Mouse (Mus musculus) kidney, embryonic 16.5 days (tissue): ENCODE data around the gene D1Ertd622e. TPM values are rescaled to one million over a fixed set of nuclear protein-coding genes. Genes with fewer than 3 reads are reported as not detected.
"Not testable (repeated sequence)": the region's sequence is repeated elsewhere in the genome, so short reads cannot be mapped to it uniquely, and the experiment has no call there.

ENCODE experiments used
- ATAC-seq: fragments of 200-750 bp; cut with Nextera tagmentation; 2 replicates; pipeline ENCODE4 v1.8.0; 2017; ENCODE audit warnings: moderate TSS enrichment; ENCODE audit not compliant: low FRiP score, low TSS enrichment
- H3K27ac ChIP-seq: fragments of 300-500 bp; sonication (generic); 2 replicates; pipeline ENCODE4 v1.5.1; 2014; ENCODE audit warnings: low read length
- H3K27me3 ChIP-seq: fragments of 300-500 bp; sonication (generic); 2 replicates; pipeline ENCODE4 v1.6.1; 2014; ENCODE audit warnings: low read length, control low read depth, mixed read lengths; ENCODE audit not compliant: insufficient read depth
- H3K36me3 ChIP-seq: fragments of 300-500 bp; sonication (generic); 2 replicates; pipeline ENCODE4 v1.6.1; 2014; ENCODE audit warnings: low read length, control low read depth, mixed read lengths; ENCODE audit not compliant: insufficient read depth
- H3K4me1 ChIP-seq: fragments of 300-500 bp; sonication (generic); 2 replicates; pipeline ENCODE4 v1.6.1; 2014; ENCODE audit warnings: low read length, control low read depth, mixed read lengths; ENCODE audit not compliant: insufficient read depth
- H3K4me2 ChIP-seq: fragments of 300-500 bp; sonication (generic); replicated peaks from 2 replicates; pipeline ENCODE4 v1.6.1; 2014; ENCODE audit warnings: low read depth, low read length
- H3K4me3 ChIP-seq: fragments of 300-500 bp; sonication (generic); 2 replicates; pipeline ENCODE4 v1.5.1; 2014; ENCODE audit warnings: mild to moderate bottlenecking, low read length
- H3K9ac ChIP-seq: fragments of 300-500 bp; sonication (generic); replicated peaks from 2 replicates; pipeline ENCODE4 v1.6.1; 2014; ENCODE audit warnings: low read length
- H3K9me3 ChIP-seq: fragments of 300-500 bp; sonication (generic); 2 replicates; pipeline ENCODE4 v1.6.1; 2016; ENCODE audit warnings: low read length, control low read depth
- WGBS: fragments of 180-500 bp; shearing (Covaris S2); extraction: QIAGEN DNeasy Blood & Tissue Kit; methylation state at CpG from one replicate; pipeline ENCODE4 v1.1.7; 2014; 5-methylcytosine and 5-hydroxymethylcytosine counted together
- polyA plus RNA-seq: library from polyadenylated mRNA; unstranded; fragments of >200 nt; fragmentation: Nextera tagmentation; extraction: Ambion mirVana; gene quantifications from 2 replicates; pipeline ENCODE4 v1.2.1, GENCODE M21; 2015

D1Ertd622e gene
- polyA plus RNA-seq, 1 experiment from 2014 or later, result 24.0 TPM

DNA sequence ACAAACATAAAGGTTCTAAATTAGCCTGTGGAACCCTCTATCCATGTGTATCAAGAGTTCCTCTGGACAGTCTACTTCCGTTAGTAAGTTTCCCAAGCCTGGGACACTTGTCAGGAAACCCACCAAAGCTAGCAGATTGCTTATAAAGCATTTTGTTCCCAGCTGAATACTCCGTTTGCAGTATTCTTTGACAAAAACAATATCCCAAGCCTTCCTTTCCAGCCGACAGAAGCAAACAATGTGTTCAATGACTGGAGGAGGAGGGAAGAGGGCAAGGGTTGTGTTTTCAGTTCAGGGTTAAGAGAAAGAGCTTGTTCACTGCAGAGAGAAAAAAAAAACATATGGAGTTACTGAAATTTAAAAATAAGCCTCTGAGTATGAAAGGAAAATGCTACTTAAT is 73.3 kb downstream of the D1Ertd622e start:
- Histone ChIP-seq H3K4me2 (no peak overlapping the region), H3K9me3 (no peaks in the 10 kb centered on the region), H3K4me1 (no peaks in the 10 kb centered on the region), H3K36me3 (no peaks in the 10 kb centered on the region), H3K27ac (no peak overlapping the region), H3K27me3 (no peaks in the 10 kb centered on the region), H3K9ac (no peak overlapping the region), H3K4me3 (no peak overlapping the region)
- ATAC-seq, result no peak
- 19% methylated on average over 3 of the region's 3 CpGs for WGBS

GRCm38 (mm10) chr1:97585106-97585505 is 76.8 kb downstream of the D1Ertd622e start:
- no peaks in the 10 kb centered on the region for H3K4me1 ChIP-seq
- no peak for ATAC-seq

DNA sequence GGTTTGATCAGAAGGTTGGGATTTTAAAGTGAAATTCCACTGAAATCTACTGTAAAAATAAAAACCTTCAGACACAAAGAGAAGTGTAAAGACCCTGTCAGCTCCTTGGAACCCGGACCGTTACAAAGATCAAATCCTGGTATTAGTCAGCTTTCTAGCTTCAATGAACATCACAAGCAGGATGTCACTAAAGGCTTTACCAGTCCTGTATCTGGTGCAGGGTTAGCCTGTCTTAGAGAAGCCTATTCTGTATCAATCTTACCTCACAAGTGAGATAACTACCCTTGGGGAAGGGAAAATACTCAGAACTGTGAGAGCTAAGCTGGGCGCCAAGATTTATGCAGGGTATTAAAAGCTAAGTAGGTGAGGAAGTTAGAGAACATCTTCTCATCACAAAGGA is 77.7 kb downstream of the D1Ertd622e start:
- no peaks in the 10 kb centered on the region for H3K4me1 ChIP-seq
- no peak overlapping the region for H3K4me2 ChIP-seq
- no peaks in the 10 kb centered on the region for H3K9me3 ChIP-seq
- 83% methylated on average over 3 of the region's 3 CpGs for WGBS
- no peak for ATAC-seq
- H3K4me3 ChIP-seq, result no peak overlapping the region
- no peaks in the 10 kb centered on the region for H3K36me3 ChIP-seq
- no peak overlapping the region for H3K27ac ChIP-seq
- no peaks in the 10 kb centered on the region for H3K27me3 ChIP-seq
- no peak overlapping the region for H3K9ac ChIP-seq

More at GRCm38 (mm10) chr1:97585106-97585505, 76.8 kb downstream of the D1Ertd622e start:
- Histone ChIP-seq H3K27me3 (no peaks in the 10 kb centered on the region), H3K4me3 (no peak overlapping the region), H3K9me3 (no peaks in the 10 kb centered on the region), H3K9ac (no peak overlapping the region), H3K36me3 (no peaks in the 10 kb centered on the region), H3K4me2 (no peak overlapping the region), H3K27ac (no peak overlapping the region)

DNA sequence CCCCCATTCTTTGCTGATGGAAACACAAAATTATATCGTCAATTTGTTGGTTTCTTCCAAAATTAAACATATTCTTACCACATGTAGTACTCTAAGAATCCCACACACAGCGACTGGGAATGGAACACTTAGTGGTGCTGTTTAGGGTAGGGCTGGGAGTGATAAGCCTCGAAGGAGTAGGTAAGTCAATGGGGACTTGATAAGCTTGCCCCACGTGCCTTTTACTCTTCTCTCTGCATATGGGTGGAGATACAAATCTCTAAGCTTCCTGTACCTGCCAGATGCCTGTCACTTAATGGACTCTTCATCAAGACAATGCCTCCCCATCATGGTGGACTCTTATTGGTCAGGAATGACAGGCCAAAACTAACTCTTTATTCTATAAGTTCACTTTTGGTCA is 78.8 kb downstream of the D1Ertd622e start:
- Histone ChIP-seq H3K4me3 (no peak overlapping the region), H3K27ac (no peak overlapping the region), H3K9ac (no peak overlapping the region), H3K9me3 (no peaks in the 10 kb centered on the region), H3K4me2 (no peak overlapping the region), H3K27me3 (no peaks in the 10 kb centered on the region), H3K36me3 (no peaks in the 10 kb centered on the region), H3K4me1 (no peaks in the 10 kb centered on the region)
- WGBS, result 83% methylated on average over 4 of the region's 4 CpGs
- ATAC-seq, result no peak

DNA sequence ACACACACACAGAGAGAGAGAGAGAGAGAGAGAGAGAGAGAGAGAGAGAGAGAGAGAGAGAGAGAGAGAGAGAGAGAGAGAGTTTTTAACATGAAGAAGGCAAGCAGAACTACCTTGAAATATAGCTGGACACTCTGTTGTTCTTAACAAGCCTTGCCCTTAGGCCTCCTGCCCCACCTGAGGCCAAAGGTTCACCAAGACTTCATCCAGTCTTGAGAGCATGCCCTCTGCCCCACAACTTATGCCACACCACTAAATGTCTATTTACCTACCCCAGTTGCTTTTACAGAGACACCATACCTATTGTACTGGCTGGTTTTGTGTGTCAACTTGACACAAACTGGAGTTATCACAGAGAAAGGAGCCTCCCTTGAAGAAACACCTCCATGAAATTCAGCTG is 81.2 kb downstream of the D1Ertd622e start:
- H3K36me3 ChIP-seq, H3K4me3 ChIP-seq, H3K9ac ChIP-seq, H3K27ac ChIP-seq, H3K27me3 ChIP-seq, H3K4me1 ChIP-seq, ATAC-seq, H3K4me2 ChIP-seq, H3K9me3 ChIP-seq: not testable (repeated sequence)

DNA sequence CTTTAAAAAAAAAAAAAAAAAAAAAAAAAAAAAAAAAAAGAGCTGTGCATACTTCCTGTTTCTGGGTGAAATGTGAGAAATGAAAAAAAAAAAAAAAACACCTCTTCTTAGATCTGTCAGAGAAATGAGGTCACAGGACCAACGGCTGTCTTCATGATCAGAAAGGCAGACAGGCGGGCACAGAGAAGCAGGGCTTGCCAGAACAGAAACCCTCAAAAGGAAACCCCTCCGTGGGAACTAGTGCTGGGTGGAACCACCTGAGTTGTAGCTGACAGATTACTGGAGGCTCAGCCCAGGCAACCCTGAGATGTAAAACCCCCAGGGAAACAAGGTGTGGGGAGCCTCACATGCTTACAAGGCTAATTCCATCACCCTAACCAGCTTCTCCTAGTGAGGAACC is 81.6 kb downstream of the D1Ertd622e start:
- no peaks in the 10 kb centered on the region for H3K9me3 ChIP-seq
- no peaks in the 10 kb centered on the region for H3K36me3 ChIP-seq
- H3K4me3 ChIP-seq, result no peak overlapping the region
- no peak overlapping the region for H3K4me2 ChIP-seq
- H3K9ac ChIP-seq, result no peak overlapping the region
- ATAC-seq, result no peak
- 76% methylated on average over 3 of the region's 3 CpGs for WGBS
- H3K4me1 ChIP-seq, result no peaks in the 10 kb centered on the region
- H3K27me3 ChIP-seq, result no peaks in the 10 kb centered on the region
- no peak overlapping the region for H3K27ac ChIP-seq

- H3K9me3 ChIP-seq, result no peaks in the 10 kb centered on the region
- no peak overlapping the region for H3K9ac ChIP-seq
- no peaks in the 10 kb centered on the region for H3K4me1 ChIP-seq
- 90% methylated on average over 3 of the region's 3 CpGs for WGBS
- H3K27me3 ChIP-seq, result no peaks in the 10 kb centered on the region
- ATAC-seq, result no peak
- no peaks in the 10 kb centered on the region for H3K36me3 ChIP-seq
- H3K27ac ChIP-seq, result no peak overlapping the region
- no peak overlapping the region for H3K4me2 ChIP-seq
- no peak overlapping the region for H3K4me3 ChIP-seq
Observed at GRCm38 (mm10) chr1:97578025-97578417, 83.9 kb downstream of the D1Ertd622e start.

DNA sequence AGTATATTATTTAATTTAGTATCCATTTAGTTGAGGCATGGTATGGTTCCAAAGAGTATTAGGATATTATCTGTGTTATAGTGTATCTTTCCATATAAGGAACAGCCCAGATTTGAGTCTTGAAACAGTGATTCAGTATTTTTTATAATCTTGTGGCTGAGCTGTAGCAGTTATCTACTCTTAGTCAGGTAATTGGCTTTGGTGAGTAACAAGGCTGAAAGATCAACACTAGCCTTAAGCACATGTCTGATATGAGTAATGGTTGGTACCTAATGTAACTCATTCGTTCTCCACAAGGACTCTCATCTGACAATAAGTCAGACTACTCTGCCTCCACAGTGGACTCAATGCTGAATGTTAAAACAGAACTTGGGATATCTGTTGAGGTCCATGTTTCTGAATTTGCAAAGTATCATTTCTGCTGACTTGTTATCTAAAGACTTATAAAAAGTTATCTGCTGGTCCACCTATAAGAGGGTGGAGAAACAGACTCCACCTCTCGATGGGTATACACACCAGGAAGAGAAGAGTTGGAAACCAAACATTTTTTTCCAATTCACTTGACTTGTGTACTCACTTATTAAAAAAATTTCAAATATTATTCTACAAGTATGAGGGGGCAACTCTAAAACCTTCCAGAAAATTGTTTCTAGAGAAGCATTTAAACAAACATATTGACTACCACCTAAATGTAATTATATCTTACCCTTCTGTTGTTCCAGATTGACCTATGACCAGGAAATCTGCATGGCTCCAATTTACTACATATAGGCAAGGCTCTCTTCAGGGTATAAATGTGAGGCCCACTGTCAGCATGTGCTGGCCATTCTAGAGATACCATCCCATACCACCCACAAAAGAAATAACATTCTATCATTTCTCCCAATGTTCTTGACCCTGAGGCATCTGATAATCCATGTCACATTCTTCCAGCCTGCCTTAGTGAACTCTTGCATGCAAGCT is 84.5 kb downstream of the D1Ertd622e start:
- Histone ChIP-seq H3K4me1 (no peaks in the 10 kb centered on the region), H3K9ac (no peak overlapping the region), H3K36me3 (no peaks in the 10 kb centered on the region), H3K9me3 (no peaks in the 10 kb centered on the region), H3K4me3 (no peak overlapping the region), H3K4me2 (no peak overlapping the region), H3K27me3 (no peaks in the 10 kb centered on the region), H3K27ac (no peak overlapping the region)
- ATAC-seq, result no peak
- WGBS, result 81% methylated on average over 2 of the region's 2 CpGs

DNA sequence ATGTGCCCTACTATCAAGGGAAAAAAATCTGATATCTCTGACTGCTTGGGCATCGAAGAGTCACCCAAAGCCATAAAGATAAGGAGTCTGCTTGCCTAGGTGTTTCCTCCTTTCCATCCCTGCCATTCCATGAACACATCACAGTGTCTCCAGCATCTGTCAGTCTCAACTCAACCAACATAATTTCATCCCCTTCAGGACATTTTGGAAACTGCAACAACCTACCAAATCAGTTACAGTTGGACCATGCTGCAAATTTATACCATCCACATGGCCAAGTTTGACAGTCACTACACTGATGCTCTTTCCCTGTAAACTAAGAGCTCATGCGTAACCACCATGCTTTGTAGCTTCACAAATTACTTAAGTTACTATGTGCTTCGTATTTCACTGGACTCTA is 85.3 kb downstream of the D1Ertd622e start:
- 92% methylated on average over 3 of the region's 3 CpGs for WGBS
- no peak overlapping the region for H3K4me3 ChIP-seq
- ATAC-seq, result no peak

GRCm38 (mm10) chr1:97570814-97571213 is 91.1 kb downstream of the D1Ertd622e start:
- Histone ChIP-seq H3K27ac (no peak overlapping the region), H3K4me1 (no peaks in the 10 kb centered on the region), H3K4me3 (no peak overlapping the region), H3K27me3 (no peaks in the 10 kb centered on the region), H3K9ac (no peak overlapping the region), H3K9me3 (no peaks in the 10 kb centered on the region), H3K4me2 (no peak overlapping the region), H3K36me3 (no peaks in the 10 kb centered on the region)
- WGBS, result 74% methylated on average over 9 of the region's 9 CpGs
- ATAC-seq, result no peak

More for the DNA sequence above, 85.3 kb downstream of the D1Ertd622e start:
- no peaks in the 10 kb centered on the region for H3K27me3 ChIP-seq
- no peak overlapping the region for H3K4me2 ChIP-seq
- no peaks in the 10 kb centered on the region for H3K36me3 ChIP-seq
- no peak overlapping the region for H3K27ac ChIP-seq
- H3K9ac ChIP-seq, result no peak overlapping the region
- H3K9me3 ChIP-seq, result no peaks in the 10 kb centered on the region
- no peaks in the 10 kb centered on the region for H3K4me1 ChIP-seq
